ENCODE assay signal across 8 mouse cellular contexts in genomic region chr11:85713814-85714208, GRCm38 (mm10).
DNase-seq lines count a peak whose midpoint lies in the region; ATAC-seq and TF ChIP-seq lines count a peak whose summit lies in the region.

No protein-coding gene starts in this region.

- H3K27ac ChIP-seq in forebrain, embryonic 10.5 days, result peak overlapping the region; percentile 48; the same call in 1 of the 2 replicates
- no peak overlapping the region for H3K27ac ChIP-seq in forebrain, embryonic 12.5 days
- H3K27ac ChIP-seq in liver, adult 2 months (replicated peaks; ENCODE audit: insufficient read depth, low read depth, low read length), result no peak overlapping the region; the same call in 1 of the 2 replicates
- no peak overlapping the region for H3K27ac ChIP-seq in liver, embryonic 11.5 days (ENCODE audit: low read depth, low read length)
- peak overlapping the region; percentile 45 for H3K27ac ChIP-seq in macrophage

- no peaks in the 10 kb centered on the region for H3K9me3 ChIP-seq in forebrain, embryonic 10.5 days
- no peaks in the 10 kb centered on the region for H3K9me3 ChIP-seq in forebrain, embryonic 12.5 days
- no peaks in the 10 kb centered on the region for H3K9me3 ChIP-seq in liver, embryonic 11.5 days (ENCODE audit: control insufficient read depth, low read length)

- no peak for TF ChIP-seq CTCF in liver, adult 2 months (IDR thresholded peaks at IDR 0.05; ENCODE audit: low read depth, low read length)

- peaks cover 50% of the 10 kb centered on the region for H3K4me1 ChIP-seq in forebrain, embryonic 10.5 days
- H3K4me1 ChIP-seq in forebrain, embryonic 12.5 days, result peaks cover 25% of the 10 kb centered on the region
- H3K4me1 ChIP-seq in liver, adult 2 months (ENCODE audit: control insufficient read depth, insufficient read depth, low read length), result no peaks in the 10 kb centered on the region; the same call in 1 of the 2 replicates
- 0 out of 2 replicates have a peak, but pooled peaks cover 3% of the 10 kb centered on the region for H3K4me1 ChIP-seq in liver, embryonic 11.5 days (replicated peaks; ENCODE audit: control insufficient read depth, insufficient read depth, low read length)

- no peak overlapping the region for H3K4me2 ChIP-seq in forebrain, embryonic 12.5 days
- H3K4me2 ChIP-seq in liver, embryonic 11.5 days, result no peak overlapping the region

- ATAC-seq in forebrain, embryonic 12.5 days (ENCODE audit: low FRiP score), result no peak
- no peak for ATAC-seq in liver, embryonic 11.5 days (replicated peaks; ENCODE audit: low FRiP score)
- peak; percentile 5; the same call in 1 of the 2 replicates for ATAC-seq in granulocyte monocyte progenitor cell, adult 5-6 weeks (replicated peaks; ENCODE audit: poor library complexity, severe bottlenecking)

- no peaks in the 10 kb centered on the region; the same call in 1 of the 2 replicates for H3K79me2 ChIP-seq in liver, adult 2 months (ENCODE audit: control insufficient read depth, insufficient read depth, low read length)
- H3K79me2 ChIP-seq in macrophage (ENCODE audit: inconsistent target), result no peaks in the 10 kb centered on the region

- H3K27me3 ChIP-seq in forebrain, embryonic 10.5 days (ENCODE audit: poor library complexity, severe bottlenecking), result peaks cover 100% of the 10 kb centered on the region
- H3K27me3 ChIP-seq in forebrain, embryonic 12.5 days, result peaks cover 94% of the 10 kb centered on the region
- H3K27me3 ChIP-seq in liver, adult 2 months (ENCODE audit: control insufficient read depth, insufficient read depth, low read length), result no peaks in the 10 kb centered on the region
- no peaks in the 10 kb centered on the region for H3K27me3 ChIP-seq in liver, embryonic 11.5 days (replicated peaks; ENCODE audit: control insufficient read depth, insufficient read depth, low read length)

- peak overlapping the region; percentile 14; the same call in 1 of the 2 replicates for H3K4me3 ChIP-seq in forebrain, embryonic 10.5 days
- no peak overlapping the region for H3K4me3 ChIP-seq in forebrain, embryonic 12.5 days (replicated peaks)
- H3K4me3 ChIP-seq in liver, adult 2 months (ENCODE audit: insufficient read depth, low read depth, low read length), result no peak overlapping the region
- no peak overlapping the region for H3K4me3 ChIP-seq in liver, embryonic 11.5 days (ENCODE audit: low read depth, low read length)
- H3K4me3 ChIP-seq in macrophage (ENCODE audit: inconsistent target), result no peak overlapping the region

- no peak for DNase-seq in forebrain, embryonic 10.5 days (ENCODE audit: extremely low spot score, low spot score)
- DNase-seq in liver, adult 2 months (ENCODE audit: extremely low read depth, low read depth, low spot score), result peak; percentile 23
- no peak for DNase-seq in liver, embryonic 11.5 days (ENCODE audit: low spot score)
- DNase-seq in thymus, adult 18-20 months, result no peak
- DNase-seq in spleen, postnatal 36 days (ENCODE audit: low spot score in 2 of 2), result no peak

- H3K9ac ChIP-seq in forebrain, embryonic 12.5 days, result no peak overlapping the region
- H3K9ac ChIP-seq in liver, adult 2 months (ENCODE audit: low read depth, low read length), result no peak overlapping the region
- no peak overlapping the region for H3K9ac ChIP-seq in liver, embryonic 11.5 days (ENCODE audit: low read depth, low read length)

- no peaks in the 10 kb centered on the region for H3K36me3 ChIP-seq in forebrain, embryonic 10.5 days (replicated peaks)
- H3K36me3 ChIP-seq in forebrain, embryonic 12.5 days (replicated peaks), result no peaks in the 10 kb centered on the region
- no peaks in the 10 kb centered on the region for H3K36me3 ChIP-seq in liver, adult 2 months (ENCODE audit: control insufficient read depth, insufficient read depth, low read length)
- no peaks in the 10 kb centered on the region for H3K36me3 ChIP-seq in liver, embryonic 11.5 days (ENCODE audit: control insufficient read depth, insufficient read depth, low read length)
- H3K36me3 ChIP-seq in macrophage (ENCODE audit: inconsistent target), result no peaks in the 10 kb centered on the region

- WGBS in forebrain, embryonic 10.5 days, result 8% methylated on average over 2 of the region's 2 CpGs
- 2% methylated on average over 2 of the region's 2 CpGs for WGBS in forebrain, embryonic 12.5 days
- WGBS in liver, adult 2 months, result 56% methylated on average over 2 of the region's 2 CpGs
- 33% methylated on average over 2 of the region's 2 CpGs for WGBS in liver, embryonic 11.5 days
- WGBS in macrophage (ENCODE audit: missing documents), result 29% methylated on average over 2 of the region's 2 CpGs

- no peak for TF ChIP-seq POLR2A in liver, adult 2 months (IDR thresholded peaks at IDR 0.05; ENCODE audit: extremely low read depth, insufficient read depth, low read length)

Comparison
In these comparisons a context has a peak if more than half of its experiments do, and no peak if none do; other contexts are left out.
1. H3K27ac ChIP-seq: peak in forebrain, embryonic 10.5 days (single experiment) and macrophage (single experiment); none in forebrain, embryonic 12.5 days (single experiment), liver, adult 2 months (single experiment) and liver, embryonic 11.5 days (single experiment).